Mouse (Mus musculus) intestine, embryonic 15.5 days (tissue): ENCODE results near the gene Cx3cr1. TPM values are rescaled to one million over a fixed set of nuclear protein-coding genes. Genes with fewer than 3 reads are reported as not detected.

ENCODE experiments used
- ATAC-seq: fragments of 200-750 bp; cut with Nextera tagmentation; 2 replicates; pipeline ENCODE4 v1.8.0; 2017; ENCODE audit warnings: moderate TSS enrichment, moderate library complexity
- H3K27ac ChIP-seq: fragments of 300-500 bp; sonication (generic); 2 replicates; pipeline ENCODE4 v1.5.1; 2015; ENCODE audit warnings: mild to moderate bottlenecking, inconsistent platforms
- H3K27me3 ChIP-seq: fragments of 300-500 bp; sonication (generic); replicated peaks from 2 replicates; pipeline ENCODE4 v1.6.1; 2015; ENCODE audit warnings: inconsistent platforms
- H3K36me3 ChIP-seq: fragments of 300-500 bp; sonication (generic); 2 replicates; pipeline ENCODE4 v1.6.1; 2015; ENCODE audit warnings: inconsistent platforms
- H3K4me1 ChIP-seq: fragments of 300-500 bp; sonication (generic); replicated peaks from 2 replicates; pipeline ENCODE4 v1.6.1; 2015; ENCODE audit warnings: inconsistent platforms
- H3K4me2 ChIP-seq: fragments of 300-500 bp; sonication (generic); replicated peaks from 2 replicates; pipeline ENCODE4 v1.6.1; 2015; ENCODE audit warnings: mild to moderate bottlenecking, inconsistent platforms
- H3K4me3 ChIP-seq: fragments of 300-500 bp; sonication (generic); replicated peaks from 2 replicates; pipeline ENCODE4 v1.5.1; 2015; ENCODE audit warnings: inconsistent platforms
- H3K9ac ChIP-seq: fragments of 300-500 bp; sonication (generic); 2 replicates; pipeline ENCODE4 v1.6.1; 2015; ENCODE audit warnings: inconsistent platforms
- H3K9me3 ChIP-seq: fragments of 300-500 bp; sonication (generic); 2 replicates; pipeline ENCODE4 v1.6.1; 2016; ENCODE audit warnings: inconsistent platforms
- WGBS: fragments of 180-500 bp; shearing (Covaris S2); methylation state at CpG from one replicate; pipeline ENCODE4 v1.1.7; 2015; 5-methylcytosine and 5-hydroxymethylcytosine counted together
- polyA plus RNA-seq: library from polyadenylated mRNA; unstranded; fragments of >200 nt; fragmentation: Nextera tagmentation; extraction: Ambion mirVana; gene quantifications from 2 replicates; pipeline ENCODE4 v1.2.1, GENCODE M21; 2015

The Cx3cr1 gene
- polyA plus RNA-seq, 1 experiment from 2014 or later: 9.6 TPM

DNA sequence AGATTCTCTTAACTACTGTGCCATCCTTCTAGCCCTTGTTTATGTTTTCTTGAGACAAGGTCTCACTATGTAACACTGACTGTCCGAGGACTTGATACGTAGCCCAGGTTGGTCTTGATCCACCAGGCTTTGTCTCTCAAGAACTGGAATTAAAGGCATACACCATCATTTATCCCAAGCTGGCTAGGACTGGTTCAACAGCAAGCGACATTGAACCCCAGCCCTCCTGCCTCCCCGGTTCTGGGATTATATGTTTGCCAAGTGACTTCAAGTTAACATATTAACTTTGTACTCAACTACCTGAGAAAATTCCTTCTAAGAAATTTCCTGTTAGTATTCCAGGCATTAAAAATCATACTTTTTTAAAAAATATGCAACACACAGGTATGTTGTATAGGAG, 94.4 kb downstream of the Cx3cr1 start:
- H3K9me3 ChIP-seq: no peaks in the 10 kb centered on the region
- H3K4me2 ChIP-seq: no peak overlapping the region
- no peak for ATAC-seq
- H3K9ac ChIP-seq: no peak overlapping the region
- H3K27me3 ChIP-seq: no peaks in the 10 kb centered on the region
- H3K27ac ChIP-seq: no peak overlapping the region
- H3K4me3 ChIP-seq: no peak overlapping the region
- peaks cover 22% of the 10 kb centered on the region for H3K36me3 ChIP-seq
- 87% methylated on average over 4 of the region's 4 CpGs for WGBS
- H3K4me1 ChIP-seq: peaks cover 42% of the 10 kb centered on the region

DNA sequence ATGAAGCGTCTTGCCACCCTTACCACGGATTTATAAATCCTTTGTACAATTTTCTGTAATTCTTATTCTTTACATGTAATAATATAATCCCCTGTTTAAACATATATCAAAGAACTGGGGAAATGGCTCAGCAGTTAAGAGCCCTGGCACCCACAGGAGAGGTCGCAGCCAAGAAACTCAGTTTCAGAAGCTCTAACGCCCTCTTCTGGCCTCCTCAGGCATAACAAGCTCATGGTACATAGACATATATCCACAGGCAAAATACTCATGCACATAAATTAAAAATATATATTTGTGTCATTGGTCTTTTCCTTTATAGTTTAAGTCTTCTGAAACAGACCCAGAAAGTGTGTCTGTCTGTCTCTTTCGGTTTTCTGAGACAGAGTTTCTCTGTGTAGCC, 95.1 kb downstream of the Cx3cr1 start:
- no peak for ATAC-seq
- Histone ChIP-seq H3K4me2 (no peak overlapping the region), H3K9ac (no peak overlapping the region), H3K36me3 (peaks cover 22% of the 10 kb centered on the region), H3K27me3 (no peaks in the 10 kb centered on the region), H3K4me1 (peaks cover 36% of the 10 kb centered on the region), H3K4me3 (no peak overlapping the region), H3K9me3 (no peaks in the 10 kb centered on the region), H3K27ac (no peak overlapping the region)
- WGBS: 79% methylated on average over 5 of the region's 5 CpGs

DNA sequence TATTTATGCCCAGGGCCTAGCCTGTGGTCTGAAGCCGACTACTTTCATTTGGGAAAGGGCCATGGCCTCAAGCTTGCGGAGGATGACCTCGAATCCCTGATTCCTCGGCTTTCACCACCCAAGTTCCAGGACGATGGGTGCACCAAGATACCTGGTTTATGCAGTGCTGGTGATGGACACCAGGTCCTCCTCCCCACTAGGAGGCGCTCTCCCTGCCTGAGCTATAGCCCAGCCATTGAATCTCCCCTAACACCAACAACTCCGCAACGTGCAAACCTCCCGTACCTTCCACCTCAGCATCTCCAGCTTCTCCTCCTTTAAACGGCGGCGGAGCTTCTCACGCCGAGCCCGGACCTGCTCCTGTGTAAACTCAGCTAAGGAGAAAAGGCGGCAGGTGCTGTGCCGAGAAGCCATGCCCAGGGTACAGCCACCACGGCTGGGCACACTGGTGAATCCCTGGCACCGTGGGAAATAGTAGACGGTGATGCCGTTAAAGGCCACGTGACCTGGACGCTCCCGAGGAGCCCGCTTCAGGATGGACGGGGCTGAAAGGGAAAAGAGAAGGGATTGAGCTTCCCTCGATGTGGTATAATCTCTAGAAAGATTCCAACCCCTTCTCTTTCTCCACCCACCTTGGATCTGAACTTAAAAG, 95.7 kb downstream of the Cx3cr1 start:
- no peaks in the 10 kb centered on the region for H3K27me3 ChIP-seq
- peaks cover 22% of the 10 kb centered on the region for H3K36me3 ChIP-seq
- no peak for ATAC-seq
- no peak overlapping the region for H3K27ac ChIP-seq
- 91% methylated on average over 27 of the region's 27 CpGs for WGBS
- H3K9ac ChIP-seq: no peak overlapping the region
- H3K9me3 ChIP-seq: no peaks in the 10 kb centered on the region
- no peak overlapping the region for H3K4me3 ChIP-seq
- peaks cover 32% of the 10 kb centered on the region for H3K4me1 ChIP-seq
- H3K4me2 ChIP-seq: no peak overlapping the region

DNA sequence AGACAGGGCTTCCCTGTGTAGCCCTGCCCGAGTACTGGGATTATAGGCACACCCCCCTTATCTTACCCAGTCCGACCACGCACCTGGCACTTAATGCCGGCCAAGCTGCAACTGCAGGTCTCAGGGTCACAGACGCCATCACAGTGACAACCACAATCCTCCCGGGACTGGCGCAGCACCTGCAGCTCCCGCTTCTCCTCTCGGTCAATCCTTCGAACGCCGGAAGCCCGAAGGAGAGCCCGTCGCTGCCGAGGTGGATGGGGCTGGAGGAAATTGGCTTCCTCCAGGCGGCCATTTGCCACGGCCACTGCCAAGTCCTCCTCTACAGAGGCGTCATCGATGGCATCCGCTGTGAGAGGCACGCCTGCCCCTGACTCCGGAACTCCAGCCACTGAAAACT, 96.4 kb downstream of the Cx3cr1 start:
- no peaks in the 10 kb centered on the region for H3K27me3 ChIP-seq
- no peak overlapping the region for H3K4me3 ChIP-seq
- no peak overlapping the region for H3K9ac ChIP-seq
- H3K36me3 ChIP-seq: peaks cover 22% of the 10 kb centered on the region
- no peak overlapping the region for H3K4me2 ChIP-seq
- ATAC-seq: no peak
- H3K9me3 ChIP-seq: no peaks in the 10 kb centered on the region
- WGBS: 93% methylated on average over 23 of the region's 23 CpGs
- peaks cover 24% of the 10 kb centered on the region for H3K4me1 ChIP-seq
- H3K27ac ChIP-seq: no peak overlapping the region

DNA sequence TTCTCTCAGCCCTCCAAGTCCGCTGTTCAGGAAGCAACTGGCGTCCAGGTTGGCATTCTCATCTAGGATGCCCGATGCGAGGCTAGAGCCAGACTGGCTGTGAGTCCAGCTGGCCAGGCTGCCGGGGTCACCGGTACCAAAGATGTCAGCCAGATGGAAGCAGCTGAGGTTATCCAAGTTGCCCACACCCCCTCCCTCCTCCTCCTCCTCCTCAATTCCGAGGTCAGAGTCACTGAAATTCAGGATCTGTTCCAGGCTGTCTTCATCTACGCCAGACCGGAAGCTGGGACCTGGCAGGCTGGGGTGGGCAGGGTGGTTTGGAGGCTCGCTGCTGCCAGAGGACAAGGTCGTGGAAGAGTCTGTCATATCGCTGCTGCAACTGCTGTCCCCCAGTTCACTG, 97.1 kb downstream of the Cx3cr1 start:
- 87% methylated on average over 12 of the region's 12 CpGs for WGBS
- Histone ChIP-seq H3K36me3 (peaks cover 22% of the 10 kb centered on the region), H3K4me3 (no peak overlapping the region), H3K4me1 (peaks cover 17% of the 10 kb centered on the region), H3K4me2 (no peak overlapping the region), H3K27ac (no peak overlapping the region), H3K9me3 (no peaks in the 10 kb centered on the region), H3K27me3 (no peaks in the 10 kb centered on the region), H3K9ac (no peak overlapping the region)
- ATAC-seq: no peak

DNA sequence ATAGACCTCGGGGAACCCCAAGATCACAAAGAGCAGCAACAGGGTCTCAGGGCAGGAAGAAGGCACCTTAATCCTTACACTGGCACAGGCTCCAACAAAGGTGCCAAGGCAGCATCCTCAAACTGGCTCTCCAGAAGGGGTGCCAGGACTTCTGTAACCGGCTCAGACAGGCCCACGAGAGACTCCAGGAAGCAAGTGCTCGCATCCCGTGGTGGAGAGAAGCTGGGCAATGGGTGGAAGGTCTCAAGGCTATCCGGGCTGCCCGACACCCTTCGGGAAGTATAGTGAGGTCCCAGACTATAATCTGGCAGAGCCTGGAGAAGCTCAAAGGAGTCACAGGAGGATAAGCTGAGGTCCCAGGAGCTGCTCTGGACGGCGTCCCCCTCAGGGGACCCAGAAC, 97.5 kb downstream of the Cx3cr1 start:
- Histone ChIP-seq H3K9me3 (no peaks in the 10 kb centered on the region), H3K36me3 (peaks cover 22% of the 10 kb centered on the region), H3K9ac (no peak overlapping the region), H3K27me3 (no peaks in the 10 kb centered on the region), H3K4me2 (no peak overlapping the region), H3K4me1 (peaks cover 13% of the 10 kb centered on the region), H3K27ac (no peak overlapping the region), H3K4me3 (no peak overlapping the region)
- WGBS: 93% methylated on average over 10 of the region's 10 CpGs
- no peak for ATAC-seq

DNA sequence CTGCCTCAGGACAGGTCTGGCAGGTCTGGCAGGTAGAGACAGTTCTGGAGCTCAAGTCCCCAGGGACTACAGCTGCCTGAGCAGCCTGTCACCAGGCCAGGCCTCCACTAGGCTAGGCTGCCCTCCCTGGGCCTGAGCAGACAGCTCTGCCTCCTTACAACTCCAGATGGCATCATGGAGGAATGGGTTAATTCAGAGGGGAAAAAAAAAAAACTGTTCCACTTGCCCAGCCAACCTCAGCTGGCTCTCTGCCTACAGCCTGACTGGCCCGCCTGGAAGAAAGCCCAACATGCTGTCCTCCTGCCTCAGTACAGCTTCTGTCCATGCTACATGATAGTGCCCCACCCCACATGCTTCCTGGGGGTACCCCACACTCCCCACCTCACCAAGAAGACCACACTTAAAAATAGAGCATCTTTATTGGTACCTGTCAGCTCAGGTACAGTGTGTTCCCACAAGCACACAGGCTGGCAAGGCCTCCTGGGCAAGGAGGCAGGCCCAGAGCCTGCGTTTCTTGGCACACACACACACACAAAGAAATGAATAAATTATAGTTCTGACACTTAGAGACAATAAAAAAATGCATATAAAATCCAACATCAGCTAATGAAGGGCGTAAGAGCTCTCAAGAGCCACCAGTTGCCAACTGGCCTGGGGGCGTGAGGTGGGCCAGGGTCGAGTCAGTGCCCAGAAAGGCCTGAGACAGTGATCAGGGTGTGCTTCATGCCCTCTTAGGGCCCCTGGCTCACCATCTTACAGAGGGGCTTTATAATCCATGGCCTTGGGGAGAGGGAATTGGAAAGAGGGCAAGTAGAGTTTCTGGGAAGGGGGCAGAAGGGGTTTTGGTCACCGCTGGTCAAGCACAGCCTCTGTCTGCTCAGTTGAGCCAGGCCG, 98.7 kb downstream of the Cx3cr1 start:
- H3K4me3 ChIP-seq: no peak overlapping the region
- H3K9me3 ChIP-seq: no peaks in the 10 kb centered on the region
- 80% methylated on average over 7 of the region's 7 CpGs for WGBS
- 0 out of 2 replicates have a peak, but pooled peaks cover 5% of the 10 kb centered on the region for H3K4me1 ChIP-seq
- ATAC-seq: no peak
- H3K36me3 ChIP-seq: peaks cover 22% of the 10 kb centered on the region
- H3K27ac ChIP-seq: no peak overlapping the region
- H3K27me3 ChIP-seq: no peaks in the 10 kb centered on the region
- H3K4me2 ChIP-seq: no peak overlapping the region
- H3K9ac ChIP-seq: no peak overlapping the region

DNA sequence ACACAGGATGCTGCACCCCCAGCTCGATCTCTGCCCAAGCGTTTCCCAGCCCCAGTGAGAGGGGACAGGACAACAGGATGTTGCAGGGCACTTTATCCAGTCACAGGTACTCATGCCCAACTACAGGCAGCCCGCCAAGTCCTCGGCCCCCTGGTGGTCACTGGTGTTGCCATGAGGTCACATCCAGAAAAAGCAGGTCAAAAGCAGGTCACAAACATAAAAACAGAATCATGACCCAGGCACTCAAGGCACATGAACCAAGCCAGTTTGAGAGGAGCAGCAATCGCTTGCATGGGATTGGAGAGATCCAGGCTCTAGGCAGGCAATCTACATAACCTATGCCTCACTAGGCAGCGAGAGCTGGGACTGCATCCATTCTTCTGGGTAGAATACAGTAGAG, 99.5 kb downstream of the Cx3cr1 start:
- no peak overlapping the region for H3K27ac ChIP-seq
- peaks cover 5% of the 10 kb centered on the region; the same call in 1 of the 2 replicates for H3K4me1 ChIP-seq
- H3K9ac ChIP-seq: no peak overlapping the region
- 46% methylated on average over 6 of the region's 6 CpGs for WGBS
- H3K4me3 ChIP-seq: no peak overlapping the region
- H3K4me2 ChIP-seq: no peak overlapping the region
- H3K36me3 ChIP-seq: peaks cover 22% of the 10 kb centered on the region
- no peaks in the 10 kb centered on the region for H3K9me3 ChIP-seq
- no peak for ATAC-seq
- H3K27me3 ChIP-seq: no peaks in the 10 kb centered on the region

DNA sequence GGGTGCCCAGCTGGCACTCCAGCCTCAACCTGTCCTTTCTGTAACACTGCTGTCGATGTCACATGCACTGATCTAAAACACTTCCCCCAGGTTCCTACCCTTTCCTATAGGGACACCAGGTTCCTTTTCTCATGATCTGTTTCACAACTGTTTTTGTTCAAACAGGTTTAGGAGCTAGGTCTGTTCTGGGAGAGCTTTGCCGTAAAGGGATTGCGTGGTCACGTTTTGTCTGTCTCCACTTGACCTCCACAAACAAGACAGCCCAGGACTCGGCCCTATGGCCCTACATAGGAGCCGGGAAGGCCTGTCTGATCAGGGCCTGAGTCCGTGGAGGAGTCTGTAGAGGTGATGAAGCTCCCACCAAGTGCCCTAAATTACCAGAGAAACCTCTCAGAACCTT, 99.9 kb downstream of the Cx3cr1 start:
- Histone ChIP-seq H3K4me1 (peaks cover 5% of the 10 kb centered on the region; the same call in 1 of the 2 replicates), H3K27ac (no peak overlapping the region), H3K9ac (no peak overlapping the region), H3K27me3 (no peaks in the 10 kb centered on the region), H3K4me3 (no peak overlapping the region), H3K9me3 (no peaks in the 10 kb centered on the region), H3K36me3 (peaks cover 22% of the 10 kb centered on the region), H3K4me2 (no peak overlapping the region)
- 72% methylated on average over 7 of the region's 7 CpGs for WGBS
- ATAC-seq: no peak

DNA sequence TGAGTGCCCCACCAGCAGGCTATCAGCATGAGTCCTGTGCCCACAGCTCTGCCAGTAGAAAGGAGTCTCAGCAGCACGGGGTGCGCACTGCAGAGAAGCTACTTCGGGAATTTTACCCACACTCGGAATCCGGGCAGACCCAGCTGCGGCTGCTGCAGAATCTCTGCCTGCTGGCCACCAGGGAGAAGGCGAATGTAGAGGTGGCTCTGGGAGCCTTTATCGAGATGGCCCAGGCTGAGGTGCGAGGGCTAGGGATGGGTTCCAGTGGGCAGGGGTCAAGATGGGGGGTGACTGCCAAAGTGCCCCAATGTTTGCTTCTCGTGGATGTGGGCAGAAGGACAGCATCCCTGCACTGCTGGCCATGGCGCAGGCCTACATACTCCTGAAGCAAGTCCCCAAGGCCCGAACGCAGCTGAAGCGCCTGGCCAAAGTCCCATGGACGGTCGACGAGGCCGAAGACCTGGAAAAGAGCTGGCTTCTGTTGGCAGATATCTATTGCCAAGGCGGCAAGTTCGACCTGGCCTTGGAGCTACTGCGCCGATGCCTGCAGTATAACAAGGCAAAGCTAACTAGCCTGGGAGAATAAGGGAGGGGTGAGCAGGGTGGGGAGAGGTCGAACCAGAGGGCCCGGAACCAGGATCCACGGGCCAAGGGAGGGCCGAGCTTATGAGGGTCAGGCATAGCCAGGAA, 103.3 kb downstream of the Cx3cr1 start:
- Histone ChIP-seq H3K27ac (no peak overlapping the region), H3K4me1 (peaks cover 13% of the 10 kb centered on the region), H3K4me3 (no peak overlapping the region), H3K9ac (no peak overlapping the region), H3K4me2 (no peak overlapping the region), H3K9me3 (no peaks in the 10 kb centered on the region), H3K27me3 (no peaks in the 10 kb centered on the region), H3K36me3 (no peaks in the 10 kb centered on the region)
- WGBS: 88% methylated on average over 26 of the region's 26 CpGs
- no peak for ATAC-seq

DNA sequence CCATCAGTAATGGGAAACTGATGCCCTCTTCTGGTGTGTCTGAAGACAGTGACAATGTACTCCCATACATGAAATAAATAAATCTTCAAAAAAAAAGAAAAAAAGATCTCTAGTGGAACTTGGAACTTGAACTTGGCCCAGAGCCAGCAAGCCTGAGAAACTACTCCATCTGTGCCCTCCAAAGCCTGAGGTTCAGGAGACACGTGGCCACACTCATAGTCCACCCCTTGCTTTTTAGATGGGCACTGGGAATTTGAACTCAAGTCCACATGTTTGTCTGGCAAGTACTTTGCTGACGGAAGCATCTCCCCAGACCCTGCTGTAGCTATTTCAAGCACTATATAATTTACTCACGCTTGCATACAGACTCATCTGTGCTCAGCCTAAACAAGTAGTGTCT, 104.5 kb downstream of the Cx3cr1 start:
- 64% methylated on average over 3 of the region's 3 CpGs for WGBS

DNA sequence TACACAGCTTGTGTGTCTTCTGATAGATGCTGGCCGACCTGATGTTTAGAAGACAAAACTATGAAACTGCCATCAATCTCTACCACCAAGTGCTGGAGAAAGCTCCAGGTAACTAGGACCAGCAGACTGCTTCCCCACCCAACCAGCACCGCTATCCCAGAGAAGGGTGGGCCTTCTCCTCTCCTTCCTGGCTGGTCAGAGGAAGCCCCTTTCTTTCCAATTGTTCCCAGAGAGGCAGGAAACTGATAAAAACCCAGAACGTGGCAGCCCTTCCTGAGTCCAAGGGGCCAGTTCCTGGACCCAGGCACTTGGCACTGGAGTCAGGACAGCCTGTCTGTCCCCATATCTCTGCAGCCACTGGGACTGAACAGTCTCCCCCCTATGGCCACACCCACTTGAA, 105.5 kb downstream of the Cx3cr1 start:
- Histone ChIP-seq H3K27me3 (no peaks in the 10 kb centered on the region), H3K4me3 (no peak overlapping the region), H3K27ac (no peak overlapping the region), H3K36me3 (no peaks in the 10 kb centered on the region), H3K4me2 (no peak overlapping the region), H3K4me1 (peaks cover 9% of the 10 kb centered on the region), H3K9ac (no peak overlapping the region), H3K9me3 (no peaks in the 10 kb centered on the region)
- WGBS: 75% methylated on average over 3 of the region's 3 CpGs
- ATAC-seq: no peak

More for the DNA sequence above, 104.5 kb downstream of the Cx3cr1 start:
- Histone ChIP-seq H3K27me3 (no peaks in the 10 kb centered on the region), H3K27ac (no peak overlapping the region), H3K4me2 (no peak overlapping the region), H3K9ac (no peak overlapping the region), H3K4me3 (no peak overlapping the region), H3K4me1 (peaks cover 9% of the 10 kb centered on the region), H3K36me3 (no peaks in the 10 kb centered on the region), H3K9me3 (no peaks in the 10 kb centered on the region)
- no peak for ATAC-seq
